Mouse (Mus musculus) spleen, embryonic (tissue): ENCODE results near the gene Fbxw8.

Source experiments
- CTCF ChIA-PET: fragments of 350-600 bp; sonication (Branson Sonifier 250); formaldehyde crosslinking; loops from one replicate; lab custom pipeline; 2022; lab: Charles Lee

Fbxw8 gene

DNA sequence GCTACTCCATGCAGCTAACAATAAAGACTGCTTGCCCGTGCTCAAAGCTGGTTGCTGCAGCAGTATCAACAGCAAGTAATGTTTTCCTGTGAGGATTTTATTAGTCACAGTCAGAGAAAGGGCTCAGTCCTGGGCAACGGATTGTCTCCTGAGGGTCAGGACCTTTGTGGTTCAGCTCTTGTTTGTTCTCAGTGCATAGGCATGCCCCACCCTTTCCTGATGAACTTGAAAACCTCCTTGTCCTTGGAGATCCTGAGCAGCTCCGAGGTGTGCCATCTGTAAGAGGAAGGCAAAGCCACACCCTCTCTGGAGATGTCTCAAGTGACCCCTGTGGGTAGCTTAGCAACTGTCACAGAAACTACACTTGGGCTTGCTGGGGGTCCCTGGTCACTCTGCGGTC, 5.4 kb upstream of the Fbxw8 start:
- CTCF ChIA-PET, result no interaction called here

DNA sequence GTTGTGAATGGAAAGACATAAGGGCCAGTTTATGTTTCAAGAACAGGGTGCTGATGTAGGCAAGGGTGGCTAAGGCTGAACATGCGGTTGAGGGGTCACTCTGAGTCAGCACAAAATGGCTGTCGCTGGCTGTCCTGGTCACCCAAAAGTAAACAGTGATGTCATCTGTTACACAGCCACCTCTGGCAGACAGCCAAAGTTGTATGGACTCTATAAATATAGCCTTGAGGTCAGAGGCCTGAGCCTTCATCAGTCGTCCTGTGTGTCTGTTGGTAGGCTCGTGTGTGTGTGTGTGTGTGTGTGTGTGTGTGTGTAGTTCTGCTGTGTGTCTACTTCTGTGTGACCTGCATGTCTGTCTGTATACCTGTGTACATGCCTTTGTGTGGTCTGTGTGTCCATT, 1.7 kb upstream of the Fbxw8 start:
- CTCF ChIA-PET, result no interaction called here

DNA sequence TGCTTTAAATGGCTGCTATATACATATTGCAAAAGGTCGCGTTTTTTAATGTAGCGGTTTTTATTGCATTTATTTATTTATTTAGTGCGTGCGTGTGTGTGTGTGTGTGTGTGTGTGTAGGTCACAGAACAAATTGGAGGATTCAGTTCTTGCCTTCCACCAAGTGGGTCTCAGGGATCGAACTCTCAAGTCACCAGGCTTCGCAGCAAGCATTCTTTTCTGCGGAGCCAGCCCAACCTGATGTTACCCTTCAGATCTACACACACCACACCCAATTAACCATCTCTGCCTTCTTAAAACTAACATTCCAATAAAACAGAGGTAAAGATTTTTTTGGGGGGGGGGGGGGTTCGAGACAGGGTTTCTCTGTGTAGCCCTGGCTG, 292 bp upstream of the Fbxw8 start:
- CTCF ChIA-PET, result interaction anchor here (0.5 to 0.6 kb wide), 3 partner anchors 87 to 703 kb away, joined by 3 to 9 read pairs (median 4); no protein-coding TSS in a partner anchor

DNA sequence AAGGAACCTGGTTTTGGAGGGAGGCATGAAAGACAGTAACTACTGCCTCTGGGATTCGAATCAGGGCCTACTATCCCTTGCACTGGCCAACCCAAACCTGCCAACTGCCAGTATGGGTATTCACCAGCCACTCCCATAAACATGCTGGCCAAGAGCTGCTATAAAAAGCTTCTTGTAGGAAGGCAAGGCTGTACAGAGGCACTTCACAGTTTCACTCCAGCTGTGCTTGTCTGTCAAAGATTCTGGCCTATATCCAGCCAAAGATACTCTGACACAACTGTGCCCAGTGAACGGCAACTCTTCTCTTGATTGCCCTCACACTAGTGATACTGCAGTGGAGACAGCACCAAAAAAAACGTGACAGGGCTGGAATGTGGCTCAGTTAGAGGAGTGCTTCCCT, 5.6 kb downstream of the Fbxw8 start:
- CTCF ChIA-PET, result no interaction called here

DNA sequence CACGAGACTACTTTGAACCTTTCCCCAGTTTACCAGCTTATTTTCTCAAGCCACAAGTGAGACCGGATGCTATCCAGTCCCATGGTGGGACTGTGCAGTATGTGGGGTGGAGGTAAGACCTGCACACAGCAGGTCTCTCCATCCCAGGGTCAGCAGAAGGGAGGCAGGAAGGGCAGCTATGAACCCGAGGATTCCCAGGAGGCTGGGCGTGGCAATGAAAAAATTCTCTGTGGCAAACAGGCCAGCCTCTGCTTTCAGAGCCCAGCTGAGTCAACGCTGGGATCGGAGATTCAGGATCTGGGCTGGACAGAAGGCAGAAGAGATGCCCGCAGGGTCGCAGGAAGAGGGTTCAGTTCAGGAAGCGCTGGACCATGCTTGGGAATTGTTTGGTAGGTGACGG, 8.0 kb downstream of the Fbxw8 start:
- CTCF ChIA-PET, result no interaction called here

DNA sequence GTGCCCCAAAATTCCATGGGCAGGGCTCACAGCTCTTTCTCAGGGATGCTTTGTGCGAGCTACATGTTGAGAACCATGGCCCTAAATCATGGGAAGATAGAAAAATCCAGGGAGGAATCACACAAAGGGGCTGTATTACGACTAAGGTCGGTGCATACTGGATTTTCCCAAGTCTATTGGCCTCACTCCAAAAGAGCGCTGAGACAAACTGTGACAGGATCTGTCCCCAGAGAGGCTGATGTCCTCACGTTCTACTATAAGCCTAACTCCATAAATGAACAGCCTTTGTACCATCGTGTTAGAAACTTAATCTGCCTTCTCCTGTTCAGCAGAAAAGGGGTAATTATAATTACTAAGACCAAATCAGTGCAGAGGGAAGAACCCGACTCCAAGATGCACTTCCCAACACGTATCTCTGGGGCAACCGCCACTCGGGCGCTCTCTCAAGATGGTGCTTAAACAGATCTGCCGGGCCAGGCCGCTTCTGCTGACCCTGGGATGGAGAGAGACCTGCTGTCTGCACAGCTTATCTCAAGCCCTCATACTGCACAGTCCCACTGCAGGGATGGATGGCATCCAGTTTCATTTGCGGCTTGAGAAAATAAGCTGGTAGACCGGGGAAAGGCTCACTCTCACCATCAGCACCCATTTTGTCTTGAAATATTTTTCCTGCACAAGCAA, 9.1 kb downstream of the Fbxw8 start:
- CTCF ChIA-PET, result interaction anchor here (0.6 kb wide), 1 partner anchor 40 kb away, joined by 4 read pairs; no protein-coding TSS in a partner anchor

DNA sequence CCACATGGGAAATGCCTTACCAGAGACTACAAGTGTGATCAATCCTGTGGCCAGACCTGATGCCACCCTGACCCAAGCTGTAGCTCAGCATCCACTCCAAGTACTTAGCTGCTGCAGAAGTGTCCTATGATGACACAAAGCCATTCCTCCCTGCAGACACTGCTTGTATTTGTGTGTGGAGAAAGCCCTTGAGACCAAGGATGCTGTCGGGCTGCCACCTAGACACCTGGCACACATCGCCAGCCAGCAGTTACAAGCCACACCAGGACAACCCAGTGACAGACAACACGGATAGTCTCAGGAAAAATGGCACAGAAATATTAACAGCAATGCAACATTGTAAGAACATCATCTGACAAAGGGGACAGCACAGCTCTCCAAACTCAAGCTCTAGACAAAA, 9.8 kb downstream of the Fbxw8 start:
- CTCF ChIA-PET, result no interaction called here

DNA sequence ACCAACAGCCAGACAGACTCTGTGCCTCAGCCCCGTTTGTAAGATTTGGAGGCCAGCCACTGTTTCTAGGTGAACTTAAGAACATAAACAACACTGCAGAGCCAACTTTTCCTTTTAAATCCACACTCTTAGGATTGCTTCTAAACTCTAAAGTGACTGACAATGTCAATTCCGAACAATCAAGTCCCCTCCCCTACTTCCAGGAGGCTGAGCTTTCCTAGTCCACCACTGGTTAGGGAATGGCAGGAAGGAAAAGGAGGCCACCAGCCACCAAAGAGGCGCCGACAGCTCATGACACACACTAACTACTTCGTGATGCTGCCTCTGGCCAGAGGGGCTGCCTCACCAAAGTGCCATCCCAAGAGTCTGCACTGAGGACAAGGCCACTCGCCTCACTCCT, 10.5 kb downstream of the Fbxw8 start:
- CTCF ChIA-PET, result no interaction called here

DNA sequence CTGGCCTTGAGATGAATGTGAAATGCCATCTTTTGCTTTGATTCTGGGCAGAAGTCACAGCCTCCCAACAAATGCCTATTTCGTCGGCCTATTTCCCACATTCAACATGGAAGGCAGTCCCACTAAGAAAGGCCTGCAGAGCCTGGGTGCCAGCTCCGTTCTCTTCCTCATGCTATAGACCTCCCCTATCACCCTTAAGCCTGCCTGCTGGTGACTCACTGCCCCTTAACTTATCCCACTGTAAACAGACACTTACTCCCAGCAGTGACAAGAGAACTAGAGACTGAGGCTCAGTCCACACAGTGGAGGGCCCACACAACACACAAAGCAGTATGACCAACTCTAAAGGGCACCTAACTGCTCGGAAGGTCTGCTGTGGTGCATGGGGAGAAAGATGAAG, 10.9 kb downstream of the Fbxw8 start:
- CTCF ChIA-PET, result no interaction called here

DNA sequence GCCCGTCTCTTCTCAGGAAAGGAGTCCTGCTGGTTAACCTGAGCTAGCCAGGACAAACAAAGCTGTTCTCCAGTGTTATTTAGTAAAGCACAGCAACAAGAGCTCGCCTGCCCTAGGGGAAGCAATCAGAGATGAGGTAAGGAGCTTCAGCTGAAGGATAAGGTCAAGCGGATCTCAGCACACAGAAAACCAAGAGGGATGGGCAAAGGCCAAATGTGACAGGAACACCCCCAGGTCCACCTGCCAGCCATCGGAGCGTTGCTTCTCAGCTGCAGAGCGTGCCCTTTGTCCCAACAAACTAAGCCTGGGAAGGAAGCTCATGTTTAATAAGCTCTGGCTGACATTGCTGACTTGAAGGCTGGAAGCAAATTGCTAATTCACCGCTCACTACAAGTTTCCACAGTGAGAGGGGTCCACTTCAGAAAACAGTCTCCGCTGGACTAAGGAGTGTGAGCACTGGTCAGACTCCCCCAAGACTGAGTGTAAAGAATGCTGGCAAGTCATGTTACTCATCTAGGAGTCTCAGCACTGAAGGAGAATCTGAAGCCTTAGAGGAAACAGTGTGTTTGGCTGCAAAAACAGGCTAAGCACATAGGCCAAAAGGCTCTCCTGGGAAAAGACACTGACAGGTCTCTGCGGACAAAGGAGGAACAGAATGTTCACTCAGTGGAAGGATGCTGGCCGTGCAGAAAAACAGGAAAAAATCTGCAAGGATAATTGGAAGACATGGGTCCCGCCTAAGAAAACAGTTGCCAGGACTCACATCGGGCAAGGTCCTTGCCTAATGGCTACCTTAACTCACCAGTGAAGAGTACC, 11.8 kb downstream of the Fbxw8 start:
- CTCF ChIA-PET, result no interaction called here

DNA sequence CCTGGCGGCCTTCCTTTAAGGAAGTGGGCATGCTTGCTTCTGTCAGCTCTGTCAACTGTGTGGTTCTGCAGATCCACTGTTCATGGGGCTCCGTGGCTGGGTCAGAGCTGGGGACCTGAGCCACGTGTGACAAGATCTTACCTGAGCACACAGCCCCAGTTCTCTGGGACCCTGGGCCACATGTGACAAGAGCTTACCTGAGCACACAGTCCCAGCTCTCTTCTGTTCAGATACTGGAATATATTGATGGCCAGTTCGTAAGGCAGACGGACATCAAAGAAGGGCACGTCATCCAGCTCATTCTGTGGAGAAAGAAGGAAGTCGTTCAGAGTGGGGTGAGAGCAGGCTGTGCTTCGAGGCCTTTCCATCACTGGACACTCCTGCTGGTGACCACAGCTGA, 12.8 kb downstream of the Fbxw8 start:
- CTCF ChIA-PET, result no interaction called here

DNA sequence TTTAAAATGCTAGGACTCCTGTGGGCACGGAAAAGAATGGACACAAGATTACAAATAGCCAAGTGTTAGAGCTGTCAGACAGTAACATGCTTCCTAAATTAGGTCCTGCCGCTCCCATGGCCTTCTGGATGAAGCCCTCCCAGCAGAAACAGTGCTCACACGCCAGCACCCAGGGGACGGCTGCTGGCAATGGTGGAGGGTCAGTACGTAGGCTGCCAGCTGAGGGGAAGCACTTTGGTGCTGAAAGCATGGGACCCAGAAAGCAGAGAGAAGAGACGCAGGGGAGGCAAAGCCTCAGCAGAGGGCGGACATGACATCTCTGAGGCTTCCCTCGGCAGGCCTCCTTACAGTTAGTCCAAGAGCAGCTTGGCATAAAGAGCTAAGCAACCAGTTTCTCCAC, 15.6 kb downstream of the Fbxw8 start:
- CTCF ChIA-PET, result no interaction called here

DNA sequence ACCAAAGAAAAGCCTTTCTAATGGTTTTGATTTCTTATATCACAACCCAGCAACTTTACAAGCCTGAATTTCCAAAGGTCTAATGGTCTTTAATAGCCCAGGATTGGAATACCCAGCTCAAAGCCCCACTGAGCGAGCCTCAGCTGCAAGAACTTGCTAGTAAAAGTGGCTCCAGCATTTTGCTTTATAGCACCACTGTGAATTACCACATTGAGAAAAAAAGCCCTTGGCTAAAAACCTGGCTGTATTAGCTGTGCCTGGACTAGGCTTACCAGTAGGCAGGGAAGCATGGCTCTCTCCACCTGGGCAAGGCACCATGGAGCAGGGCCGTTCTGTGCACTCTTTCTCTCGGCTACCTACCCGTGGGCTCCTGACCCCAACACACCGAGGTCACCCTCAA, 18.9 kb downstream of the Fbxw8 start:
- CTCF ChIA-PET, result no interaction called here

DNA sequence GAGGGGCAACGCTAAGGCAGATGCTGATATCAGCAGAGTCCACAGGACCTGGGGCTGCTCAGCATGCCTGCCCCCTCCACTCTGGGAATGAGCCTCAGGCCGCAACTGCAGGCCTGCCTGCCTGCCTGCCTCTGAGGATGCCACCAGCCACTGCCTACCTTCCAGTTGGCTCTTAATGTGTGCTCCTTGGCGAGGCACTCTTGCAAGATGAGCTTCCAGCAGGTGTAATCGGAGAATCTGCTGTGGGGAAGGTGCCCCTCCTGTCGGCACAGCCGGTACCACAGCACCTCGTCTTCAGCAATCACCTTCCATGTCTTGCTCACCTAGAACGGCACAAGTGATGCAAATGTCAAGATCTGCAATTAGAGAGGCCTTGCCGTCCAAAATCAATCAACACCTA, 26.6 kb downstream of the Fbxw8 start:
- CTCF ChIA-PET, result interaction anchor here (0.5 kb wide), 1 partner anchor 197 kb away, joined by 4 read pairs; no protein-coding TSS in a partner anchor

DNA sequence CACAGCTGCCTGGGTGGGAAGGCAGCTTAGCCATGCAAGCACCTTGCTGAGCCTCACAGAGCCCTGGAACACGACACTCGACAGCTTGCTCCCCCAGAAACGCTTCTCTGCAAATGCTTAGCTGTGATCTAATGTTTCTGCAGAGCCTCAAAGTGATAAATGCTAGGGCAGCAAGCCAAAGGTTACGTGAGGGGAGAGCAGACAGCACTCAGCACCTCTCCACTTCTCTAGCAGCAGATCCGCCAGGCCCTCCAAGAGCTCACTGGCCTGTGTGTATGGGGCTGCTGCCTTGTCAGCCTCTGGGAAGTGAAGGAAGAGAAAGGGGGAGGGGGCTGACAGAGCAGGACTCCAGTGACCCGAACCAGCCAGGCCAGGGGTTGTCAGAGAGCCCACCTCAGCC, 27.1 kb downstream of the Fbxw8 start:
- CTCF ChIA-PET, result interaction anchor here (0.5 kb wide), 1 partner anchor 197 kb away, joined by 4 read pairs; no protein-coding TSS in a partner anchor

DNA sequence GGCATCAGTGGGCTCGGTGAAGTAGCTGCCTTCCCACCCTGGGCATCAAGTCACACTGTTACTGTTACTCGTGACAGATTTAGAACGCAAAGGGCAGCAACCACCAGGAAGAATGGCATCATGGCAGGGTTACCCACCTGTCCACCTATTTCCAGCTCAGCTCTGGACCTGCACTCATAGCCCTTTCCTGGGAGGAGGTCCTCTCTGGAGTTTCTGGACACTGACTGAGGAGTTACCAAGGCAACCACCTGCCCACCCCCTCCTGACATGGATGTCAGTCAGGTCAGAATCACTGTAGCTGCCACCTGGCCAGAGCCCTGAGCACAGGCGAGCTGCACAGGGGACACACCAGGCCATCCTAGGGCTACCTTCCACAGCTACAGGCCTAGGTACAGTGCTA, 28.6 kb downstream of the Fbxw8 start:
- CTCF ChIA-PET, result no interaction called here

DNA sequence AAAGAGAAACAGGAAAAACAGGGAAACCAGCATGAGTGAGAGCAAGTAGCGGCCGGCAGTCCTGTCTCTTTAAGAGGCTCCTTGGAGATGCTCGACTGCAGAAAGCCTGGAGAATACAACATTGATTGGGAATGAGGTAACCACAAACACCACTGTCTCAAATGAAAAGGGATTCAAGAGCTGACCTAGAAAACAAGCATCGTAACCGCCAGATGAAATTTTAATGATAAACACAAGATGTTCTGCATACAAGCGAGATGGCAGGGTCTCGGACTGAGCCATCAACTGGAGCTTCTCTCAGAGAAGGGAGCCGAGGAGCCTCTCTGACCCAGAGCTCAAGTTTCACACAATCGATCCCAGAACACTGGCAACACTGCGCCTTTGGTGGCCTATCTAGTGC, 32.2 kb downstream of the Fbxw8 start:
- CTCF ChIA-PET, result no interaction called here

DNA sequence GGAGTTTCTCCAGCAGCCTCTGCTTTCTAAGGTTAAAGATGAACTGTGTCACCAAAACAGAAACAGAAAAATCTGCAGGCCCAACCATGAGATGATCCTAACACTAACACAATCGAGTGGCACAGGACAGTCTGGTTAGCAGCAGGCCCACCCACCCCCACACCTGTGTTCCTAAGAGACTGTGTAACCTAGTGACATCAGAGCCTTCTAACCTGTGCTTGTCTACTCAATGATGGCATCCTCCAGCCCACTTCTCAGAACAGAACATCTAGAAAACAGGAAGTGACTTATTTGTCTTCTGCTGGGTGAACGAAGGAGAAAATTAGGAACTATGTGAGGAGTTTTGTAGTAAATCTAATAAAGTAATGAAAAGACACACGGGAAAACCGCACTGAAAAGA, 33.3 kb downstream of the Fbxw8 start:
- CTCF ChIA-PET, result no interaction called here

DNA sequence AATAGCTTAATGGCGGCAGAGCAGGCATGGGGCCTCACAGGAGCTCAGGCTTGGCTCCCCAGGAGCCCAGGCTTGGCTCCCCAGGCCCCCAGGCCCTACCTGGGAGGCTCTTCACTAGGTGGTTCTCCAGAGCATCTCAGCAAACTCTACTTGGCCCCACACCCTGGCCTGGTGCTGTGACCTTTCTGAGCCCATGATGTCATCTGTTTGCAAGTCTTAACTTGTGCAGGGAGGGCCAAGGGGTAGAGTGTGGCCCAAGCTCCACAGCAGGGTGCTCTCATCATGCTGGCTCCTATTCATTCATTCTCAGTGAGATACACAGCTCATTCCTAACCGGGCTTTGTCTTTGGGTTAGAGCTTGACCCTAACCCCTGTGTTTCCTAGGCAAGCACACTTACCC, 34.6 kb downstream of the Fbxw8 start:
- CTCF ChIA-PET, result no interaction called here

DNA sequence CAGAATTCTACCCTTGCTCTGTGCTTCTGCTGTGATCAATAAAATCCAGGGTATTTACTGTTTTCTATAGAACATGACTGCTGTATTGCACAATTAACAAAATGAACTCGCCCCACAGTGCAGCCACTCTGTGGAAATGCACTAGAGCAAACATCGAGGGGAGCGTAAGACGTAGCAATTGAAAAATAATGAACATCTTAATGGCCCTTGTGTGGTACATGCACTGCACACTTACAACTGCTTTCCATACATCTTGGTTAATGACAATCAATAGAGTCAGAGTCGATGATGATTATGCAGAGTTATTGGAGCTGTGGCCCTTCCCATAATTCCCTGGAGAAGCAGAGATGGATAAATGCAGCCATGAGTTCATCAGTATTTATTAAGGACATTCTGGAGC, 36.3 kb downstream of the Fbxw8 start:
- CTCF ChIA-PET, result no interaction called here

DNA sequence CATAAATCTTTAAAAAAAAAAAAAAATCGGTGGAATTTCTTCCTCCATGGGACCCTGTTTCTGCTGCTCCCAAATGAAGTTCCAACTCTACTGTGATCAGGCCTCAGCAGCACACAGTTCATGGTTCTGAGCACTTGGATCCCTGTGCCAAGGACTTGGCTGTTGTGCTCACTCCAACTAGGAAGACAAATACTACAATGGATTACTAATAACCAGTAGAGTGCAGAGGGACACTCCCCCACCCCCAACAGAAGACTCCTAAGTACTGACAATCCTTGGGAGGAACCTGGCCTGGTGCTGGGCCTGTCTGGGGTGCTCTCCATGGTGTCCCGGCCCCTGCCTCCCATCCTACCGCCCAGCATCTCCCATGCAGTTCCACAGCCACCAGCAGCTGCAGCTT, 36.9 kb downstream of the Fbxw8 start:
- CTCF ChIA-PET, result no interaction called here

DNA sequence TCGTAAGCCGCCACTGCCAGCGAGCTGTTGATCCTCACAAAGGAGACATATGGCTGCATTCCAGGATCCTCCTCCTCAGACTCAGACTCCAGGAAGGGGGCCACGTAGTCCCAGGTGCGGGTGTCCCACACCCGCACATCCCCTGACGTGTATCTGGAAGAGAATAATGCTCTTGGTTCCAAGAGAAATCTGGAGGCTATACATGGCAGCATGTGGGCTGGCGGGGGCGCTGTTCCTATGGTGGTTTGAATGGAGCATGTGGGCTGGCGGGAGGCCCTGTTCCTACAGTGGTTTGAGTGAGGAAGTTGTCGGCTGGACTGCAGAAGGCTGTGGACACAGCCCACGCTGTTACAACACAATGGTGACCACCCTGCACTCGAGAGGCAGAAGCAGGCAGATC, 41.6 kb downstream of the Fbxw8 start:
- CTCF ChIA-PET, result no interaction called here

DNA sequence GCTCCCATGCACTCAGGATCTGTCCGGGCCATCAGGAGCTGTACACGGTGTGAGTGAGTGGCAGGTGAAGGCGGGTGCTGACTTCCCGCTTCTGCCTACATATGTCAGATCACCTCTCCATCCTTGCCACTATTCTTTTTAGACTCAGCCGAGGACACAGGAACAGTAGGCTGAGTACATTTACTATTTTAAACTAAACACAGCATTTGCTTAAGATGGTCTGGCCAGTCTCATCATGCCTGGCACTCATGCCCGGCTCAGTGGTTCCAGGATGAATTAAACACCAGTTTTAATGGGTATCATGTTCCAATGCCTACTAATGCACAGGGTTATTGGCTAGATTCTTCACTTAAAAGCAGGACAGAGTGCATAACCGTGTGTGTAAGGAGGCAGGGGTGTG, 42.2 kb downstream of the Fbxw8 start:
- CTCF ChIA-PET, result no interaction called here
